Mouse (Mus musculus) neutrophil, adult 5-6 weeks (primary cell): ENCODE data around the gene Pnrc1. TPM values are rescaled to one million over a fixed set of nuclear protein-coding genes. Genes with fewer than 3 reads are reported as not detected.
"Not testable (repeated sequence)": the region's sequence is repeated elsewhere in the genome, so short reads cannot be mapped to it uniquely, and the experiment has no call there.

ENCODE experiments used
- ATAC-seq: fragments of 151-379, 151-347 bp; 2 replicates; pipeline ENCODE4 v1.8.0; 2017; ENCODE audit warnings: mild to moderate bottlenecking, moderate TSS enrichment; ENCODE audit not compliant: insufficient number of reproducible peaks, poor library complexity, low FRiP score, severe bottlenecking; ENCODE audit errors: extremely low read depth
- total RNA-seq: library from RNA; stranded (forward); fragments of 200-1000 nt; gene quantifications from 2 replicates; pipeline ENCODE4 v1.2.3, GENCODE M21; 2017

Pnrc1 gene
- total RNA-seq, result 391 and 398 TPM in 2 replicates

DNA sequence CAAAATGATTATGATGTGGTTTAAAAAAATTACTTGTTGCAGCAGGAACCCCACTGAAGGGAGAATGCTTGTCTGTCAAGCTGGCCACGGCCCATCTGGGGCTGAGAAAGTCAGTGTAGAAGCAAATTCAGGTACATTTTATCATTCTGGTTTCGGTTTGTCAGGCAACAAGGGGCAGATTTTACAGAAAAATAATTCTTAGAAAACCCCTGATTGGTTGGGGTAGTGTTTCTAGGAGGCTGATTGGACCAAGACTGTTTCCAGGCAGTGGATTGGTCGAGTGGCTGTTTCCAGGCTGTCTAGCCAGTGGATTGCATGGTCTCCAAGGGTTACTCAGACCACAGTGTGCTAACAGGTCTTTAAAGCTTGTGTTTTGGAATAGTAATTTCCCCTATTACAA lies at the start of gene Pnrc1:
Pnrc1 (minus strand) TSS at position 162 of the 400 bp plus-strand sequence.
- ATAC-seq, result peak; percentile 63

DNA sequence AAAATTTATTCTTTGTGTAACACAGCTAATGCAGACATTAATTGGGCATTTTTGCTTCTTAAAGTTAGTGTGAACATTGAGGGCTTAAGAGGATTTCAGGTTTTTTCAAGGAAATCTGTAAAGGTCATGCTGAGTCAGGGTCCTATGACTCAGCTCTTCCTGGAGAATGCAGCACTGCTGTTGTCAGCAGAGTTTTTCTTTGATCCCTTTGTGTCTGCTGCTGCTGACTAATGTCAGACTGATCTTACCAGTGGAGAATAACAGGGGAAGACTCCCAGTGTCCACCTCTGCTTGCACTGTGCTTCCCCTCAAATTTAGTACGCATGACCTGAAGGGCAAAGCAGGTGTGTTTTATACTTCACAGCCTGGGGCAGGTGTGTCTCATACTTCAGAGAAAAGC lies 48.0 kb upstream of the Pnrc1 start:
- ATAC-seq, result no peak

DNA sequence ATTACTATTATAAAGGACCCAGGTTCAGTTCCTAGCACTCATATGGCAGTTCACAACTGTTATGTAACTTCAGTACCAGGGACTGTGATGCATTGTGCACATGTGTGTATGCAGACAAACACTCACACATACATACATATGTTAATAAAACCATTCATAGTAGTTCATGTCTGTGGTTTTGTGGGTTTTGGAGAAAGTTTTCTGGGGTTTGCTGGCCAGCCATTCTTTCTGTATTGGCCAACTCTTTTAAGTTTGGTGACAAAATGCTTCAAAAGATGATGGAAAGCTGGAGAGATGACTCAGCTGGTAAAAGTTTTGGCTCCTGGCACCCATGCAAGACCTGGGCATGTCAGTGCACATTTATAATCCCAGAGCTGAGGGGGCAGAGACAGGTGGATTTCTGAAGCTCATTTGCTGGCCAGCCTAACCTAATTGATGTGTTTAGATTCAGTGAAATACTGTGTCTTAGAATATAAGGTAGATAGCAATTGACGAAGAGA lies 43.0 kb upstream of the Pnrc1 start:
- ATAC-seq, result no peak

DNA sequence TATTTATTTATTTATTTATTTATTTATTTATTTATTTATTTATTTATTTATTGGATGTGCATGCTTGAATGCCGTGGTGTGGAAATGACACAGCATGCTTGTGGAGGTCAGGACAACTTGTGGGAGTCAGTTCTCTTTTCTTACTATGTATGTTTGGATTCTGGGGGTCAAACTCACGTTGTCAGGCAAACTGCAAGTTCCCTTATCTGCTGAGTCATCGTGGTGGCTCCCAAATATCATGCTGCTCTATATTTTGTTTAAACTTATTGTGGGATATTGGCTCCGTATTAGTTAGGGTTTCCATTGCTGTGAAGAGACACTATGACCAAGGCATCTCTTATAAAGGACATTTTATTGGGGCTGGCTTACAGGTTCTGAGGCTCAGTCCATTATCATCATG lies 41.2 kb upstream of the Pnrc1 start:
- ATAC-seq, result no peak

DNA sequence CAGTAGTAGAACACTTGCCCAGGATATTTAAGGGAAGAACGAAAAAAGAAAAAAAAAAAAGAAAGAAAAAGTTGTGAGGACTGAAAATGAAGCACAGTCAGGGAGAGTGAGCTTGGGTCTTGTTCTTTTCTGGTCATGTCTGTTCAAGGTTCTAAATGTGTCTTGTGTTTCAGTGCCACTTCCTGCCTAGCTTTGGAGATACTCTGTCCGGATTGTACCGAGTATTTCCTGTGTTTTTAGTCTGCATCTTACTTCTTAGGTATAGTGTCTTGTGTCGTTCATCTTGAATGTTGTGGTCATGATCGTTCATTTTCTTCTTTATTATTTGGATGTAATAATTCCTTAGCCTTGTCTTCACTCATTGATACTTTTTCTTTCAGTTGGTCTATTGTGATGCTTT lies 25.9 kb upstream of the Pnrc1 start:
- ATAC-seq, result 0 out of 2 replicates have a peak, but pooled peaks have one; percentile 41

DNA sequence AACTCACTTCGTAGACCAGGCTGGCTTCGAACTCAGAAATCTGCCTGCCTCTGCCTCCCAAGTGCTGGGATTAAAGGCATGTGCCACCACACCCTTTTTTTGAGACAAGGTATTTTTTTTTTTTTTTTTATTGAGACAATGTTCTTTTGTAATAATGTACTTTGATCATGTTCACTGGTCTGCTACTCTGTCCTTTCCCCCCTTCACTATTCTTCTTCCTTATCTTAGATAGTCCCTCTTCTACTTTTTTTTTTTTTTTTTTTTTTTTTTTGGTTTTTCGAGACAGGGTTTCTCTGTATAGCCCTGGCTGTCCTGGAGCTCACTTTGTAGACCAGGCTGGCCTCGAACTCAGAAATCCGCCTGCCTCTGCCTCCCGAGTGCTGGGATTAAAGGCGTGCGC lies 24.2 kb upstream of the Pnrc1 start:
- ATAC-seq, result not testable (repeated sequence)

DNA sequence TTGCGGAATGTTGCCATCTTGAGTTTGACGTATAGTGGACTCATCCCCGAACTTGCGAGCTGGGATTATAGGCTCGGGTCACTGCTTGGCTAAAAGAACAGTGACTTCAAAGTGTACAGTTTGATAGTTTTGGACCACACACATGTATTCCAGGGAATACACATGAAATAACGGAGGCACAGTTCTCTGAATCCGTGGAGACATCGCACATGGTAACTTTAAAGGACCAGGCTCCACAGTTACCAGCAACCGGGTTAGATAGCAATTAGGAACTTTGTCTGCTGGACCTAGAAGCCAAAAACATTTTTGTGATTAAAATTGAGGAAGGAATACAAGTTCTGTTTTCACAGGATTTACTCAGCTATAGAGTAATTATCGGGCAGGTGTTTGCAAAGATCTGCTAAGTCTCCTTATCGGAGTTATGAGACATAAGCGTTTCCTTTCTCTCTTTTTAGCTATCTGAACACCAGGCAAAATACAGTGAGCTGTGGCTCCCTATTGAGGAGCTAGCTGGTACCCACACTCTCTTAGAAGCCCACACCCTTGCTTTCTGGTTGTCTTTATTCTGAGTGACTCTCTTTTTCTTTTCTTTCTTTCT lies 21.0 kb upstream of the Pnrc1 start:
- ATAC-seq, result no peak

DNA sequence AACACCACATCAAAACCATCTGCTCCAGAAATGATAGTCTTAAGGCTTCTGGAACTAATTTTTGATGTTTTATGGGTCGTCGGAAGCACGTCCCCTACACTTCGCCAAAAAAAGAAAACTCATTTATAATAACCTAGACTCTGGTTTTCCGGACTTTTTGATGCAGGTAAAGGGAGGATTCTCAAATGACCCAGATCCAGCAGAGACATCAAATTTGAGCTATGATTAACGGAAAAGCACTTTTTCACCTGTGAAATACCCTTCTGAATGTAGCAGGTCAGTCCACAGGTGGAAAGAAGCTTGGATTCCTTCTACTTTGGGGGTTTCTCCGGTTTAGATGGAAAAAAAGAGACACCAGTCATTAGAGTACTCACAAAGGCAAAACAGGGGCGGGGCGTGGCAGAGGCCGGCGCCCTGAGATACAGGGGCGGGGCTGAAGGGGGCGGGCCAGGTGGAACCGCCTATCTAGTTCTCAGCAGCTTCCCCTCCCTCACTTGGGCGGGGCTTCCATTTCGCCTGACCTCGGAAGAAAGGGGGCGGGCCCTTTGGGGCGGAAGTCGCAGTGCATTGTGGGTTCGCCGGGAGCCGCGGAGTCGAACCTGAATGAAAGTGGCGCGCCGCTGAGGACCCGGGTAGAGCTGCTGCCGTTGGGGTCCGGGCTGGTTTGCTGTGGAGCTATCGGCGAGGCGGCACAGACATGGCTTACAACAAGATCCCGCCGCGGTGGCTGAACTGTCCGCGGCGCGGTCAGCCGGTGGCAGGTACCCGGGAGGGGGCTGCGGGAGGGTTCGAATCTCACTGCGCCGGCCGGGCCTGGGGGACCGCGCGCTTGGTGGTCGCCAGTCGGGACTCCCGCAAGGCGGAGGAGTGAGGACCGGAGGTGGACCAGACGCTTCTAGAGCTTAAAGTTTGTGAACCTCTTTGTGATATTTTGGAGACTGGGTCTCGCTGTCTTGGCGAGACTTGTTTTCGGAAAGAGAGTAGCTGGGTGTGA lies 20.1 kb upstream of the Pnrc1 start, which contains the start of gene Rngtt:
Rngtt (plus strand) TSS at position 548 of the 994 bp plus-strand sequence.
- peak; percentile 99 for ATAC-seq

DNA sequence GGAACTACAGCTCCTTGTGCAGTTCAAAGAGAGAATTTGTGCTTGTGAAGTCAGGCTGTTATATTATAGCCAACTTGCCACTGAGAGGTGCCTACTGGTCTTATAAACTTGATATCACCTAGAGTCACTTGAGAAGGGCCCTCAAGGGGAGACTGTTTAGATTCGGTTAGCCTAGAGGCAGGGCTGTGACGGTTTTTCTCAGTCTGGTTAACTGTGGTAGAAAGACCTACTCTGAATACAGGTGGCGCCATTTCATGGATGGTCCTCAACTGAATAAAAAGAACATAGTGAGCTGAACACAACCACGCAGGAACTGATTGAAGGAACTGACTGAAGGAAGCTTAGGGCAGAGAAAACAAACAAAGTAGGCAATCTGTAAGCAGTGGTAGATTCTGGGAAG lies 17.2 kb upstream of the Pnrc1 start:
- ATAC-seq, result no peak

DNA sequence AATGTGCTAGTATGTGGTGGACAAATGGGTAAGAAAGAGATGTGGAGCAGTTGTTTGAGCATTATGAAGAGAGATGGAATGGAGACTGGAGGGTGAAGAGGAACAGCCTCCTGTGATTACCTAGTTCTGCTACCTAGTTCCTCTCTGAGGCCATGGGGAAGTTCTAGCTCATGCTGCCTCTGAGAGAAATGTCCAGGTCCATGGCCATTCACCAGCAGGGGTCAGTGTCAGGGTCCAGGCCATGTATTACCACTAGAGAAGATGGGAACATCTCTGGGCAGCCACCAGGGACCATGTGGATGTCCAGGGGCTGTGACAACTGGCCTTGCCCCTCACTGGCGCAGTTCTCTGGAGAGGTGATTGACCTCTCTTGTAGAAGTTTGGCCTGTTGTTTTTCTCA lies 13.1 kb upstream of the Pnrc1 start:
- ATAC-seq, result peak; percentile 60; the same call in 1 of the 2 replicates

DNA sequence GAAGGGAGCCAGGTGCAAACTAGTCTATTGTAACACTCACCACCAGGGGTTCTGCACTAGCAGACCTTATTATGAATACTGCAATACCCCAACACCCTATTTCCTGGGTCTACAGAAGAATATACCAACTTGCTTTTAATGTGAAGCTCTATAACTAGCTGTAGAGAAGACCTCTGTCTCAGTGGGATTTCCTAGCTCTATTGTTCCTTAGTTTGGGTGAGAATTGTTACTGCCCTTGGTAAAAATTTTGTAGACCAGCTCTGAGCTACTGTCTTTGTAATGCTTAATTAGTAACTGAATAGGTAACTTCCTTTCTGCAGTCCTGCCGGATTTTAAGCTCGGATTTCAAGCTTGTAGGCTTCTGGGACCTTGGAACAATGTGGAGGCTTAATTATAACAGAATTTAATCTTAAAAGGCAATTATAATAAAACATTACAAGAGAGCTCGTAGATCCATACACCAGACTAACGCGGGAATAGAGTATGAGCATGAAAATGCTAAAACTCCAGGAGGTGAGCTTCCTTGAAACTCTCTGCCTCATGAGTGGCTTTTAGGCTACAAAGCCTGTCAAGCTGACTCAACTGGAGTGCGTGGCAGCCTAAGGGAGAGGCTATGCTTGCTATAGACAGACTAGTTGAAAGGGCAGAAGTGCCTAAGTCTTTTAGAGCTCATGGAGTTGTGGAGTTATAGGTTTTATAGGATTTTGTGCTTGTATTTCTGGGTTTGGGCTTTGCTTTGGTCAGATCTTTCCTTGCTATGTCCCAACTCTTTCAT lies 11.1 kb upstream of the Pnrc1 start:
- not testable (repeated sequence) for ATAC-seq

DNA sequence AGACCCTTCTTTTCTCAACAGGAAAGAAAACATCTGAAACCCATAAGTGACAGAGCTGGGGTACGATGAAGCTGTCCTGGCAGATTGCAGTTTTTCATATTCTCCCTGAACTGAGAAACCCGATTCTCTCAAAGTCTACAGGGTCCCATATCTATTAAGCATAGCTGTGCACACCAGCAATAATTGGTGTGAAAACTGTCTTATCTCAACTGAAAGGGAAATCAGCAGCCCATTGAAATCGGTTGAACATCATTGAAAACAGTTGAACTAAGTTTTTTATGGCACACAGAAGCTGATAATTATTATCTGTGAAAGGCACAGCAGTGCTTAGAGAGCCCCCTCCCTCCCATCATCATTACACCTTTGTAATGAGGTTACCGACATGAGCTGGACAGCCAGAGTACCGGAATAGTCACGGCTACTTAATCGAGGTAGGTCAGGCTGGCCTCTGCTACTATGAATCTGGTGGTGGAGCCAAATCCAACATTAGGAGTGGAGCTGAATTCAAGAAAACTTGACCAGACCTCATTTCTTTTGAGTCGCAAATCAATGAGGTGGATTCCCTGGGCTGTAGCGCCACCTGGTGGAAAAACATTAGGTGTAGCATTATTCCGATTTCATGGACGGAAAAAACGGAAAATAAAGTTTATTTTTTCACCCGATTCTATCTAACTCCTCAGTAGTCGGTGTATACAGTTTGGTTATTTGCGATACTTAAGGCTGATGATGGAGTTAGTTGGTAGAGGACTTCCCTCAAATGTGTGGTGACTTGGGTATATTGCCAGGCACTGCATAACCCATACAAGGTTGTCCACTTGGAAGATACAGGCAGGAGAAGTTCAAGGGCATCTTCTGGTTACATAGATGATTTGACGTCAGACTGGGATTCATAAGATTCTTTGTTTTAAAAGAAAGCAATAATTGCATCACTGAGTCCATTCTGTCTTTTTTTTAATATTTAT lies 2.7 kb upstream of the Pnrc1 start:
- ATAC-seq, result peak; percentile 31; the same call in 1 of the 2 replicates

DNA sequence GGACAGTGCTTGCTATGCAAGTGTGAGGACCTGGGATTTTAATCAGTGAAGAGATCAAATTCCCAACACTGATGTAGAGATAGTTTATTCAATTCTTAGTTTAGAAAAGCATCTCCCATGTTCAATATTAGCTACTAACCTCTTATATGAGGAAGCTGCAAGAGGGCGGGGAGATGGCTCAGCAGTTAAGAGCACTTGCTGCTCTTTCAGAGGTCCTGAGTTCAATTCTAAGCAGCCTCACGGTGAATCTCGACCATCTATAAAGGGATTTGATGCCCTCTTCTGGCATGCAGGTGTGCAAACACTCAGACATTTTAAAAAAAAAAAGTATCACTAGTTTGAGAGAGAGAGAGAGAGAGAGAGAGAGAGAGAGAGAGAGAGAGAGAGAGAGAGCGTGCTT lies 915 bp upstream of the Pnrc1 start:
- no peak for ATAC-seq

DNA sequence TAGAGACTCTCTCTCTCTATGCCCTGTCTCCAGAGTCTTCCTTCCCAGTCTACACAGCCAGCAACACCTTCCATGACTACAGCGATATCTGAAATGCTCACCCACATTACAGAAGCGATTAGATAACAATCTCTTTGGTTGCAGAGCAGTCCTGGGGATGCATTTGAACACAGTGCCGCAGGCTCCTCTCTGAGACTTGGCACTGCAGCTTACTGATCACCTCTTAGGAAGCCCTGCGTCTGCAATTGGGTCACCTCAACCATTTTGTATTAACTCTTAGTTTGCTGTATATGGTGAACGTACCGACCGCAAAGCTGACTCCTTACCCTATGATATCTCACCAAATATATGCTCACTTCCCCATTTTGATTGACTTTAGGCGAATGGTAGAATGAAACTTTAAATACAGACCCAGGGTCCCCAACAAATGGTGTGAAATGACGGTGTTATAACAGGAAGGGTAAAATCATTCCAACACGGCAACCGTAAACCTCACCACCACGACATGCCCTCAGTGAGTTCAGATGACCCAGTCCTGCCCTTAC lies 785 bp downstream of the Pnrc1 start:
- ATAC-seq, result peak; percentile 38; the same call in 1 of the 2 replicates

DNA sequence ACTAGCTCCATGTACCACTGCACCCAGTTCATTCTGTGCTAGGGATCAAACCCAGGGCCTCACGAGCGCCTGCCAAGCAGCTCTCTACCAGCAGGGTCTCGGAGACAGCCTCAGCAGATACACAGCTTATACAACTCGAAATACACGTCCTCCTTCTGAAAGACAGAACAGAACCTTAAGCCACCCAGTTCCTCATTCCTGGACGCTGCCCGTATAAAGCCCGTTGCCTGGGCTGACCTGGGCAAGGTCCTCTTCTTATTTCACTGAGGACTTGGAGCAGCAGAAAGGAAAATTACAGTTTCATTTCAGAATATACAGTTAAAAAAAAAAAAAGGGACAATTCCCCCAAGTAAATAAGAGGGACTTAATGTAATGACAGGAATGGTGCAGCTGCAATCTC lies 4.5 kb downstream of the Pnrc1 start:
- no peak for ATAC-seq

DNA sequence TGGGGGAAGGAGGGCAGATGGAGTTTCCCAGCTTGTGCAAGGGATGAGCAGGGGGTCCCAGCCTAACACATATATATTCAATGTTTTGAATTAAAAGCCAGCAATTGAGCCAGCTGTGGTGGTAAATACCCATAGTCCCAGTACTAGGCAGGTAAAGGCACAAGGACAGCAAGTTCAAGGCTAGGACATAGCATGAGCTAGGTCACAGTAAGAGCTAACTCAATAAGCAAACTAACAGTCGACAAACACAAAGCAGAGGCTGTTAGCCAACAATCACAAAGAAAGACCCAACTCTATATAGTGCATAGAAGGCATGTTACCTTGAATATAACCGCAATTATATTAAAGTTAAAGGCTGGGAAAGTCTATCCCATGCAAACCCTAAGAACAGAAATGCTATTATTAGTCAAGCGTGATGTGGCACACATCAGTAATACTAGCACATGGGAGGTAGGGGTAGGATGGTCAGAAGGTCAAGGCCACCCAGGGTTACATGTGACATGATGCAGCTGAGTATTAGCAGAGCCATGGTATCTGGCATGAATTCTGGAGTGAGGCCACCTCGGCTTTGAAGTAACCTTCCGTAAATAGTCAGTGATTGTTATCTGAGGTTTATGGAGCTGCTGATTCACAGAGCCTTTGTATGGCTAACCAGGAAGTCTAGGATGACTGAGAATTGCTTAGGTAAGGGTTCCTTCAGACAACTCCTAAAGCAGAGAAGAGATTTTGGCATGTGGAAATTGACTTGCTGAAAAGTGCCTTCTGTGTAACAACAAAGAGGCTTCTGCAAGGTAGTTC lies 5.7 kb downstream of the Pnrc1 start:
- ATAC-seq, result no peak
